Mouse (Mus musculus) cortical plate, adult 2 months (tissue): ENCODE data around the gene Slc30a1.

Experiments
- CTCF ChIP-seq: fragments of 200-500 bp; IDR thresholded peaks from 2 replicates; pipeline ENCODE4 v1.5.1; 2011; ENCODE audit warnings: mild to moderate bottlenecking, control low read depth, low read length; ENCODE audit not compliant: insufficient read depth; ENCODE audit errors: extremely low read depth
- POLR2A ChIP-seq: fragments of 200-500 bp; IDR thresholded peaks from 2 replicates; pipeline ENCODE4 v1.6.1; 2011; ENCODE audit warnings: mild to moderate bottlenecking, low read length, control low read depth; ENCODE audit not compliant: insufficient read depth; ENCODE audit errors: extremely low read depth

DNA sequence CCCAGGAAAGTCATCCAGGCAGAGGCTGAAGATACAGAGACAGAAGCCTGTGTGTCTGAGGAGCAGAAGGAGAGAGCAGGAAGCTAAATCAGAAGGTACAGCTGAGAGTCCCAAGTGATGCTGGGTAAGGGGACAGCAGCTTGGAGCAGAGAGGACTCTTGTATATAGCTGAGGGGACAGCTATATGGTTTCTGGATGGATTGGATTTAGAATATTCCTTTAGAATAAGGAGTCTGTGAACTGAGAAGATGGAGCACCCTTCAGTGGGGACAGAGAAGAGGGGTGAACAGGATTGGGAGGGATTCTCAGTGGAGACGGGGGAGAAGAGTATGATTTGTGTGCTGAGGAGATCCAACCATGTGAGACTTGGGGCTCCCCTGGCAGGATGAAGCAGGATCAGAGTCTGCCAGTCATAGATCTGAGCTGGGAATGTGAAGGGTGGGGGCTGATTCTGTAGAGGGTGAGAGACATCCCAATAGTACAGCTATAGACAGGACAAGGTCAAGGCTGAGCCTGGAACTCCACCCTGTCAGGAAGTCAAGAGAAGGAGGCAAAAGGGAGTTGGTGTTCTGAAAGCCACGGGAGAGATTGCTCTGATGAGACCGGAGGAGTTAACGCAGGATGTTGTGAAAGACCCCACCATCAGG is 26.5 kb downstream of the Slc30a1 start:
- TF ChIP-seq CTCF, result no peak
- TF ChIP-seq POLR2A, result no peak
